Mouse (Mus musculus): ENCODE data around the gene Rab12. TPM values are rescaled to one million over a fixed set of nuclear protein-coding genes. Genes with fewer than 3 reads are reported as not detected.

Gene Rab12
- total RNA-seq, 4 experiments from 2014 or later: 106 to 117 (median 108) TPM

DNA sequence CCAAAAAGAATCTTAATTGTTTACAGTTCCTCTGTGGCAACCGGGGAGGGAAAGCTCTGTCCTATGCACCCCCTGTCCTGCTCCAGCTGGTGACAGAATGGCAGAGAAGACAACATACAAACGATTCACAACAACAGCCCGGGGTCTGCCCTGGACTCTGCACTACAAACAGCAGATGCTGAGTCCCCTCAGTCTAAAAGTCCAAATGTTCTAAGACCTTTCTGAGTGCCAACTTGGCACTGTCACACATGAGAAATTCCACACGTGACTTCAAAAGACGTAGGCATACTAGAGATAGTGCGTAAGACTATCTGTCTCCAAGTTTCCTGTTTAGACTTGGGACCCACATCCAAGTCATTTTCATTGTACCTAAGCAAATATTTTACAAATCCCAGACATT lies 16.7 kb downstream of the Rab12 start:
- no peak for DNase-seq (ENCODE audit: low spot score in 2 of 2)

DNA sequence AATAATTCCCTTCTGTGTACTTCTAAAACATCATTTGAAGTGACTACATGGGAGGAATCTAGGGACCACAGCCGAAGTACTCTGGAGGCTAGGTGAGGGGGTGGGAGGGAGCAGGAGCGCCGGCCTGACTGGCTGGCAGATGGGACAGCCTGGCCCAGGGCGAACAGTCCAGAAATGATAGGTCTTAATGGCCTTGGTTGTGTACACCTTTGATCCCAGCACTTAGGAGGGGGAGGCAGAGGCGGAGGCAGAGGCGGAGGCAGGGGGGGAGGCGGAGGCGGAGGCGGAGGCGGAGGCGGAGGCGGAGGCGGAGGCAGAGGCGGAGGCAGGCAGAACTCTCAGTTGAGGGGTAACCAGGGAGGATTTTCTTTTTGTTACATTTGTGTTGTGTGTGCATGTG lies 20.9 kb downstream of the Rab12 start:
- no peak for DNase-seq (ENCODE audit: low spot score in 2 of 2)

DNA sequence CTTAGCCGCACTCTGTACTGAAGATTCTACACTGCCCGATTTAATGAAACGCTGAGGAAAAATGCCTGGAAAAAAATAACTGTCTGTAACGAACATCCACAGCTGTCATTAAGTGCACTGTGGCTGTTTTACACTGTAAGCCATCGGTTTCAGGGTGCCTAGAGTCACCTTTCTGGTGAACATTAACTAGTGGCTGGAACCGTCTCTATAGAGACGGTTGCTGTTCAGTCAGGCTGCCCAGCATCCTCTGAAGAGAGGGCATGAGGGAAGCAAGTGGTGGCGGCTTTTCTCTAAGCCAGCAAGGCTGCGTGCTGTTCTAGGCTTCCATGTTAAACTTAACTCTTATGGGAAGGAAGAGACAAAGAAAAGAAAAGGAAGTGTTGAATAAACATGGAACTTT lies 22.9 kb downstream of the Rab12 start:
- no peak for DNase-seq (ENCODE audit: low spot score in 2 of 2)

DNA sequence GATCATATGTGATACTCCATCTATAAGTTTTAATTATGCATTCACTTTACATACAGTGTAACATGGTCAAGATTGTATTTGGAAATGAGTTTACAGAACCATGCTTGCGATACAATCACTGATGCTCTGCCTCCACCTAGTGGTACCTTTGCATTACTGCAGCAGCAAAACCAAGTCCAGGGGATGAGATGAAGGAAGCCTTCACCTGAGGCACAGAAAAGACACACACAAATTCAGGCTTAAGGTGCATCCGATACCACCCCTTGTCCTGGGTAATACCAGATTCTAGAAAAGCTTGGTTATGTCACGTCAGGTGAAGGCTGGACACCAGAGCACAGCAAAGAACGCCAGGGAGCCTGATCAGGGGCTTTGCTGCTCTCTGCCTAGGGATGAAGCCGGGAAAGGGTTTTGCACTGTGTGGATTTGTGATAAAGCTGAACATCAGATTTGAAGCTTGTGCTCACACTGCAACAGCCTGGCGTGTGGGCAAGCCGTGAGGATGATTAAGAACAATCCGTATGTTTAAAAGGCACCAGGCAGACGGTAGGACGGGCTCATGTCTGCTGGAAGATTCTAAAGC lies 29.4 kb downstream of the Rab12 start:
- peak; percentile 77 to 82 for DNase-seq (ENCODE audit: low spot score in 2 of 2)

DNA sequence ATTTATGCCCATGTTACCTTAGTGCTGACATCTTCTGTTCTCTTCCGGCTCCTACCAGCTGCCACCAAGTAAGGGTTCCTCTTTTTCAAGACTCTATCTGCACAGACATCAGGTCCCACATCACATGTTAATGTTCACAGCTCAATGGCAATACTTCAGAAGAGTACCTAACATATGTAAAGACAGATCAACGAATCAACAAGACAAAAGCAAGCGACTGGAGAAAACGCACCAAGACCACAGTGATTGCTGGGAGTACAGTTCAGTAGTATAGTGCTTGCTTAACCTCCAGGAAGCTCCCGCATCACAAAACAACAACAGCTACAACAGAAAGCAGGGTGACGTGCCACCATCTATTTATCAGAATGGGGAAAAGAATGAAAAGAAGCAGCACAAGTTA lies 33.0 kb downstream of the Rab12 start:
- no peak for DNase-seq (ENCODE audit: low spot score in 2 of 2)

DNA sequence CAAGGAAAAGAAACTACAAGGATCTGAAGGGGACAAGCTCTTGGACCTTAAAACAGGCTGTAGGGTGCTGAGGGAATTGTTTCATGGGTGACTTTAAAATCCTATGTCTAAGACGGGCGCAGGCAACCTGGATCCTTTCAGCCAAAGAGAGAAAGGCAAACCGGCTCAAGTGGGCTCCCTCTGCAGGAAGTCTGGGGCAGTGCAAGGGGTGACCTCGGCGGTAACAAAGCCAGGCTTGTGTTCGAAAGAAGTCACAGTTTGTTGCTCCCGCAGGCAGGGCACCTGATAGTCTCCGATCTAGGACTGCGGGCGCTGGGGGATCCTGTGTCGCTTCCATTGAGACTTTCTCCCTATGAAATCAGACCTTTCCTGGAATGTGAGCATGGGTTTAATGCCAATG lies 33.8 kb downstream of the Rab12 start:
- peak; percentile 42 to 74 for DNase-seq (ENCODE audit: low spot score in 2 of 2)

DNA sequence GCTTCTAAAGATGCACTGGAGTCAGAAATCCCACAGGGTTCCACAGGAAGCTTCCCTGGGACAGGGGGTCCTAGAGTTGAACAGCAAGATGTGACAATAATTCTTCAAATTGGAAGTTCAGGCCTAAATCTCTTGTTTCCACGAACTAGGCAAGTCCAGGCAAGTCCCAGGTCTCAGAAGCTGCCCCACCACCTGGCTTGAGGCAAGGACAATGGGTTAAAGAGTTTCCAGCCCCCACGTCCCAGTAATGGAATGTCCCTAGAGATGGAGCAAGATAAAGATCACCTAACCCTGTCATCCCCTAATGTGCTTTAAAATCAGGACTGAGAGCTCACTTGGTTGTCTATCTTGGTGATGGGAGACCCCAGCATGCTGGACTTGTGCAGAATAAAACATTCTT lies 34.6 kb downstream of the Rab12 start:
- no peak for DNase-seq (ENCODE audit: low spot score in 2 of 2)

DNA sequence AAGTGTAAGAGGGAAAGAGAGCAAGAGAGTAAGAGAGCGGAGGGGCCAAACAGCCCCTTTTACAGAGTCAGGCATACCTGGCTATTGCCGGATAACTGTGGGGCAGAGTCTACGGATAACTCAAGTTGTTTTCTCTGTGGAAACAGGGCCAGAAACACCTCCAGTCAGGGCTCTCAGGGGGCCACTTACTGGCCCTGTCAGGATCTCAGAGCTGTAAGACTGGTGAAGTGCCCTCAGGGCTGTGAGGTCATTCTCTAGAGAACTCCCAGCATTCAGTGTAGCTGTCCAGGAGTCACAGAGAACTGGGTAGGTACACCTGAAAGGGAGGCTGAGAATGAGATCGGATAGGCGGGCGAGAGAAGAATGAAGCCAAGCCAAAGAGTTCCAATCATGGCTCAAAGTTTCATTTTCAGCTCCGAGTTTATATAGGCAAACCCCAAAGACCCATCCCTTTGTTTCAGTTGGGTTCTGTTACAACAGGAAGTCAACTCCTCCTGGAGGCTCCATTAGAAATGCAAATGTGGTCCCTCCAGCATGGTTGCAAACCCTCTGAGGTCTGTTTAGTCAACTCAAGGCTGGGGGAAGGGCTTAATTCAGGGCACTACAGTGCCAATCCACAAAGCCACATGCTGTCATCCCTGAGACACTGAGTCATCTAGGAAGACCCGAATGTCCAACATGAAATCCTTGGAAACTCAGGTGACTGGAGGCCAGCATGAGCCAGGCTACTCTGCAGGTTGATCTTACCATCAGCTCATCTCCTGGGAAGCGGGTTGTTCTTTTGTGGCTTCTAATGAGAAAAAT lies 35.7 kb downstream of the Rab12 start:
- DNase-seq (ENCODE audit: low spot score in 2 of 2): no peak

DNA sequence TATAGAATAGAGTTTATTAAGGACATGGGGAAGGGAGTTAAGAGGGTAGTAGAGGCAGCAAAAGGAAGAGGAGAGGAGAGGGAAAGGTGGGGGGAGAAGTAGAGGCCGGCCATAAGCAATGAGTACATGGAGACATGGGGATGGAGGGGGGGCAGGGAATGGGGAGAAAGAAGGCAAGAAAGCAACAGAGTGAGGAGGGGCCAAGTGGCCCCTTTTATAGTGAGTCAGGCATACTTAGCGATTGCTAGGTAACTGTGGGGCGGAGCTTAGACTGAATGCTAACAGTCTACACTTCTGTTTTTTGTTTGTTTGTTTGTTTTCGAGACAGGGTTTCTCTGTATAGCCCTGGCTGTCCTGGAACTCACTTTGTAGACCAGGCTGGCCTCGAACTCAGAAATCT lies 38.2 kb downstream of the Rab12 start:
- DNase-seq (ENCODE audit: low spot score in 2 of 2): no peak

DNA sequence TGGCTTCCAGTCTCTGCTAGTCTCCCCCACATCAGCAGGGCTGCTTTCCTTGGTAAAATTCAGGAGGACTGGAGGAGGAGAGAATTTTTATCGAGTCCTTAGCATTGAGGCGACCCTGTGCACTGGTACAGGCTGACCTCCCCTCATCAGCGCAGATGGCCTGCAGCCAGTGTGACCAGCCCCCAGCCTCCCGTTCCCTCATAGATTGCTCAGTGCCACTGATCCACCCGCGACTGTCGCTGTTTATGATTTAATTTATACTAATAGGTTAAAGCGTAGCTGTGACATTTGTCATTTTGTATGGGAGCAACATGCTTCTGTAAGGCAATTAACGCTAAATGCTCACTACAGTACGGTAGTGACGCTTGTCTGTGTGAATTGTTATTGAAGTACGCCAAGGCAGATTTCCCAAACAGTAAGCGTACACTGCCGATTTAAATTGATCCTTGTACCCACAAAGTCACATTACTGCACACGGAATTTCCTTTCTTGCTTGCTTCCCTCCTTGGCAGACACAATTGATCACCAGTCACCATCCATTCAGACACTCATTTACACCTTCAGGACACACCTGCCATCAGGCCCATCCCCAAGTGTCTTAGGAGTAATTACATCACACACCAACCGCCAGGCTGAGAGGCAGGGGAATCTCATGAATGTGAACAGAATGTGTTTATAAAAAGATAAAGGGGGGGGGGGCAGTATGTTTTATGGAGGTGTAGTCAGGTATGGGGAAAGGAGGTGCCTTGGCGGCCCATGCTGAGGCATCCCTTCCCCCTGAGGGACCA lies 38.8 kb downstream of the Rab12 start:
- no peak for DNase-seq (ENCODE audit: low spot score in 2 of 2)

DNA sequence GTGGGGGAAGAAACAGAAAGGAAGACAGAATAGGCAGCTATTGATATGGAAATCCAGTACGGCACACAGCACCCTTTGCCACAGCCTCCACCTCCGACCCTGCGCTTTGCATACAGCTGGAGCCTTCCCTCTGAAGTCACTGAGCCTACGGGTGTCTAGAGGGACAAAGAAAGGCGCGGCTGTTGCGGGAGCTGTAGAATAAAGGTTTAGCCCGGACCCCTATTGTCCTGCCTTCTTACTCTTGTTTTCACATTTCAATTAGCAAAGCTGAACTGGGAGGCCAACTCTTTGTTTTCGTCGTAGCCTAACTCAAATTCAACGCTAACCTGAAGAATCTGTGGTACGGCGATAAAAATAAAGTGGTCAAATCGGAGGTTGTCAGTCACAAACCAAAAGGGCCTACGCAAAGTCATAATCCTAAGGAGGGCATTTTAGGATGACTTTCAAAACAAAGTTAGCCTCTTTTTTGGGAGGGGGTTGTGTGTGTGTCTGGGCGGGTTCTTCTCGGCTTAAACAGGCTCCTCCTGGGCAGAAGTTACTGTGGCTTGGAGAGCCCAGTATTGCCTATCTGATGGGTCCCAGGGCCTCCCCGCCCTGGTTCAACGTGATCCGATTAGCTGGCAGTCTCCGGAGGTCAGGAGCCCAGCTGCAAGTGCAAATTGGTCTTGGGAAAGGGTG lies 39.6 kb downstream of the Rab12 start:
- no peak for DNase-seq (ENCODE audit: low spot score in 2 of 2)

DNA sequence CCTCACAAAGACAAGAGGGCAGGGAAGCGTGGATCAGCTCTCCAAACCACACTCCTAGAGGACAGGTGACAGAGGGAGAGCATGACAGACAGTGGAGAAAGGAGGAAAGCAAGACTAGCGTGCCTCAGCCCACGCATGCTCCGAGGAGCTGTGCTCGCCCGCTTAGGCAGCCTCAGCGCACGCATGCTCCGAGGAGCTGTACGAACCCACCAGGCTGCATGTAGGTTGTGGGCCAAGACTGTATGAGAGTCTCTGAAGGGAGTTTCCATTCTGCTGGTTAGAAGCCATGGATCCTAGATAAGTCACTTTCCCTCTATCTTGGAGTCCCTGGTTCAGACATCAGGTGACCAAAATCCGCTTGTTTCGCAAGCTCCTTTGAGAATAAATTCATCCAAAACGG lies 40.2 kb downstream of the Rab12 start:
- DNase-seq (ENCODE audit: low spot score in 2 of 2): peak in 1 of 2 experiments; percentile 28

DNA sequence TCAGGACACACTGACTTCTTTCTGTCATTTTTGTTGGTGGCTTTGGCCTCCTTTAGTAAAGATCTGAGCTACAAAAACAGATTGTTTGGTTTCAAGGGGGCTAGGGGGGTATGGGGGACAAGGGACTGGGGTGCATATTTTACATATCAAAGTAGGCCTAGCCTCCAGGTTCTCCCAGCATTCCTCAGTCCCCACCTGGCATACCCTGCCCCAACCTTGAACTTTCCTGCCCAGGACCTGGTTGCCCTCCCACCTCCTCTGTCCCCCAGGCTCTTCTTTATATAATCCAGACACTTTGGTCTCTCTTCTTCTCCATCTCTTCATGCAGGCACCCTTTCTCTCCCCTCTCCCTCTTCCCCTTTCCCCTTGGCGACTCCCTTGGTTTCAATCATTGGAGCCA lies 46.3 kb downstream of the Rab12 start:
- no peak for DNase-seq (ENCODE audit: low spot score in 2 of 2)

DNA sequence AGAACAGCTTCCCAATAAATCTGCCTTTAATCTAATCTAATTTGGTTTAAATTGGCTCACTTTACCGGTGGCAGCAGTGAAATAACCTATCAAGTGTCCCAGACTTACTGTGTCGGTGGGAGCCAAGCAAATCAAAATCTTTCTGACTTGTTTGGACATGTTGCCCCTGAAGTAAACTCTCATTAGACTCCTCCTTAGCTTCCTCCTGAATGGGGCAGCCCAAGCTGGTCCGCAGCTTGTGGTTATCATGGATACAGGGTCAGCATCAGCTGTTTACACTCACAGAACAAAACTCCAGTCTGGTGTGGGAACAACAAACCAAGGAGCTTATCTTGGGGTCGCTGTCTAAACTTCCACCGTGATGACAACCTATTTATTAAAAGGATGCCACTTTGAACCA lies 47.8 kb downstream of the Rab12 start:
- no peak for DNase-seq (ENCODE audit: low spot score in 2 of 2)

DNA sequence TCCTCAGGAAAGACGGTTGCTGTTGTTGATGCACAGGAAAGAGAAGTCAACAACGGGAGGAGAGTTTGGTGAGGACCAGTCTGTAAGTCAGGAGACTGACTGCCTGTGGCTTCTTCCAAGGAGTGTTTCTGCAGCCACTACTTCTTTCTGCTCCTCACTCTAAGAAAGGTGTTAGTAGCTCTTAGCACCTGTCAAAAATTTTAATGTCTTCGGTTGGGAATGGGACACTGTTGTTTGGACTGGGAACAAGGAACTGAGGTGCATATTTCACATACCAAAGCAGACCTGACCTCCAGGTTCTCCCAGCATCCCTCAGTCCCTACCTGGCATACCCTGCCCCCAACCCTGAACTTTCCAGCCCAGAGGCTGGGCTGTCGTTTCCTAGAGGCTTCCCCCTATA lies 48.3 kb downstream of the Rab12 start:
- no peak for DNase-seq (ENCODE audit: low spot score in 2 of 2)

DNA sequence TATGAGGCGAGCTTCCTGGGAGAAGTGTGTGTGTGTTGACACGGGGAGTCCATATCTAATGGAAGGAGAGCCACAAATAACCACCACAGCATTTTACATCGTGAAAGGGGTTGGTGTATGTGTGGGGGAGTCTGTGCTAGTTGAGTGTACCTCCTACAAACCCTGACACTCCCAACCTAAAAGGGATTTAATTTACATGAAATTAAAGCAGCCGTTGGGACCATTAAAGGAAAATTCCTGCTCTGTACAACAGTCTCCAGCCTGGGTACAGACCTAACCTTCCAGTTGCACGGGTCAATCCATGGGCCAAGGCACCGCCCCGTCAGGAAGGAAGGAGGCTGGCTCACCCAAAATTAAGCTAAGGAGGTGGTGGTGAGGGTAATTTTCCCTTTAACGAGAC lies 49.5 kb downstream of the Rab12 start:
- no peak for DNase-seq (ENCODE audit: low spot score in 2 of 2)

DNA sequence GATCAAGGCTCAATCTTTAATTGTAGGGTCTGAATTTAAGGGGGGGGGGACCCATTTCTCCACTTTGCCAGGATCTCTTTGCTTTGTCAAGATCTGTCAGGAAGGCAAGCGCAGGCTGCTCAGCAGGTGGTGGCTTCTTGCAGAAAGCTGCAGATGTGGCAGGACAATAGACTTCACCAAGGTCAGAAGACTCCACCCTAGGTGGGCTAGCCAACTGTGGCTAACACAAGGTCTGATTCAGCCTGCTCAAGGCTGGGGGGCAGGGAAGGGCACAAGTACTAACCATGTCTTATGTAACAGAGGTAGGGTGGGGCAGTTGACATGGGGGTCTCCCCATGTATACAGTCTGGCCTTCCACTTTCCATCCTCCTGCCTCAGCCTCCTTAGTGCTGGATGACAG lies 62.3 kb downstream of the Rab12 start:
- DNase-seq (ENCODE audit: low spot score in 2 of 2): no peak

DNA sequence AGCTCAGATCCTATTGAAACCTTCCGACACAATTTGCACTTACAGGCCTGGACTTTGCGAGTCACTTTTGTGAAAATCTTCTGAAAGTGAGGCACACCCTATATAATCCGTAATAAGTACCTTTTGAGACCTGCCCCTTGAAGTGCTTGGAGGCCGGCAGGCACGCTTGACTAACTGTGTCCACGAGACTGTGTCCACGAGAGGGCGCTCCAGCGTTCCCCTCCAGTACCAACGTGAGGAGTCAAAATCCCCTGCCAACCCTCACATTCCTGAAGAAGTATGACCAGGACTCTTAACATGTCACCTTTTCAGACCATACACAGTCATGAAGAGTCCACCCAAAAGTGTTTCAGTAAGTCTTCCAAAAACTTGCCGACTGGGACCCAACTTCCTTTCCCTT lies 68.4 kb downstream of the Rab12 start:
- DNase-seq (ENCODE audit: low spot score in 2 of 2): peak in 1 of 2 experiments; percentile 89

DNA sequence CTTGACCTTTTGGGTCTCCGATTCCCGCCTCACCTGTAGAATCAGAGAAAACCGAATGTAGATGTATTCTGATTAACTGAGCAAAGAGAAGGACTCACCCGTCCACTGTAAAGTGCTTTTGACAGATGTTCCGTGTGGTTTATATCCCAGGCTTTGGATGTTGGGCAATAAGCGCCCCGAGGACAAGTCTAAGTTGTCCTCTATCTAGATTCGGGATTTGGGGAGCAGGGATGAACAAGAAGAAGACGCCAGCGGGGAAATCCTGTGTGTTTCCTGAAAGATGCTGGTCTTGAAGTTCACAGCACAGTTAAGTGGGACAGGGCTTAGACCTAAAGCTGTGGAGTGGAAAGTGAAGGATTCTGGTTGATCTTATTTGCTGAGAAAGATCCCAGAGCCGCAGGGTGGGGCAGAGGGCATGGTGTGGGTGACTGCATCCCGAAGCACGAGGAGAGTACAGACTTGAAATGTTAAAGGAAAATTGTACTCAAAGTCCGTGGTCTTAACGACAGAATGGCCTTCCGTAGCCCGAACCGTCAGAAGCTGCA lies 68.9 kb downstream of the Rab12 start:
- DNase-seq (ENCODE audit: low spot score in 2 of 2): no peak

DNA sequence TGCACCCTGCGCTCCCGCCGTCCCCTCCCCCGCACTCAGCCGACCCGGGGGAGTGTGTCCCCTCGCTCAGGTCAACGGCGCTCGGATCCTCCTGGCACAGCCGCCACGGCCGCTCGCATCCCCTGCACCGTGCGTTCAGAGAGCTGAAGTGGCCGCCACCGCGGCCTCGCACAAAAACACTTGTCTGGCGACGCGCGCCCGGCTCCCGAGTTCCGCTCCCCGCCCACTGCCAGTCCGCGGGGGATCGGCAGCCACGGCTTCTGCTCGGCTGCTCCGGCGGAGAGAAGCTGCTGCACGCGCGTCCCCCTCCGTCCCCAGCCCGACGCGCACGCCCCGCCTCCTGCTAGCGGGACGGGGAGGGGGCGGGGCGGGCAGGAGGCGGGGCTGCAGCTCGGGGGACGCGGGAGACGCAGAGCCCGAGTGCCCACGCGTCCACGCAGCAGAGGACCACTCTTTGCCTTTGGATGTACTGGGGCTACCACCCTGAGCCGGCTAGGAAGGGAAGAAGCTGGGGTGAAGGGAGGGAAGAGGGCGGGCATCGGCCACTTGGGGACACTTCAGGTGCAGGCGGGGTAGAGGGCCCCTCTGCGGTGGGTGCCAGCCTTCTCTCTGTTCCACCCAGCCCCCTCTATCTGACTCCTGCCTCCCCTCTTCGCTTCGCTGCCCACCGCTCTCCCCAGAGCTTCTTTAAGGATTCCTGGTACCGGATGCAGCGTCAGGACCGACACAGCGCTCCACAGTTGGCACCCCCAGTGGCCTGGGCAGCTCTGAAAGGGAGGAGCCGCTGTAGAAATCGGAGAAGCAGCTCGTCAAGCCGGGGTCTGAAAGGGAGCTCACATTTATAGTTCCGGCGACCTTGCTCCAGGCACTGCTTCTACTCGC lies 69.8 kb downstream of the Rab12 start, which contains the start of gene Mtcl1:
Mtcl1 (minus strand) TSS at position 291 of the 882 bp plus-strand sequence.
- peak; percentile 68 to 81 for DNase-seq (ENCODE audit: low spot score in 2 of 2)
